Mouse (Mus musculus) liver, embryonic 14.5 days (tissue): ENCODE measurements around the gene Dsn1. TPM values are rescaled to one million over a fixed set of nuclear protein-coding genes. Genes with fewer than 3 reads are reported as not detected.

Experiments used
- ATAC-seq: fragments of 200-750 bp; cut with Nextera tagmentation; 2 replicates; pipeline ENCODE4 v1.8.0; 2017; ENCODE audit warnings: moderate number of reproducible peaks, mild to moderate bottlenecking, moderate library complexity; ENCODE audit not compliant: insufficient read depth
- DNase-seq, 3 experiments: peaks; one replicate each; pipeline ENCODE4 v3.0.0-alpha.2; 2012 to 2013; ENCODE audit warnings: low read depth in 3 of 3, low spot score in 3 of 3
- H3K27ac ChIP-seq: fragments of 300-500 bp; sonication (generic); 2 replicates; pipeline ENCODE4 v1.5.1; 2014; ENCODE audit warnings: moderate library complexity, mild to moderate bottlenecking, control low read depth, inconsistent platforms
- H3K27me3 ChIP-seq: fragments of 300-500 bp; sonication (generic); 2 replicates; pipeline ENCODE4 v1.6.1; 2014; ENCODE audit warnings: mild to moderate bottlenecking, low read length, moderate library complexity; ENCODE audit not compliant: control insufficient read depth, insufficient read depth
- H3K36me3 ChIP-seq: fragments of 300-500 bp; sonication (generic); replicated peaks from 2 replicates; pipeline ENCODE4 v1.6.1; 2014; ENCODE audit warnings: low read depth; ENCODE audit not compliant: control insufficient read depth, insufficient read depth
- H3K4me1 ChIP-seq, 2 experiments: fragments of 200-500 bp in 1 of 2; fragments of 300-500 bp in 1 of 2; sonication (generic) in 1 of 2; replicated peaks; 2 replicates each; pipeline ENCODE4 v1.6.1; 2012 to 2014; ENCODE audit warnings: antibody characterized with exemption in 1 of 2, inconsistent platforms in 1 of 2, low read length in 1 of 2; ENCODE audit not compliant: control insufficient read depth in 2 of 2, insufficient read depth in 2 of 2
- H3K4me2 ChIP-seq: fragments of 300-500 bp; sonication (generic); 2 replicates; pipeline ENCODE4 v1.6.1; 2014; ENCODE audit warnings: low read depth, mild to moderate bottlenecking, control low read depth, moderate library complexity
- H3K4me3 ChIP-seq, 2 experiments: fragments of 200-500 bp in 1 of 2; fragments of 300-500 bp in 1 of 2; sonication (generic) in 1 of 2; 2 replicates each; pipeline ENCODE4 v1.5.1; 2012 to 2014; ENCODE audit warnings: low read depth in 2 of 2, low read length in 2 of 2, mild to moderate bottlenecking in 2 of 2, control low read depth in 1 of 2, inconsistent platforms in 1 of 2, moderate library complexity in 1 of 2; ENCODE audit not compliant: insufficient read depth in 1 of 2
- H3K9ac ChIP-seq: fragments of 300-500 bp; sonication (generic); replicated peaks from 2 replicates; pipeline ENCODE4 v1.6.1; 2014; ENCODE audit warnings: mild to moderate bottlenecking, control low read depth, moderate library complexity
- H3K9me3 ChIP-seq: fragments of 300-500 bp; sonication (generic); 2 replicates; pipeline ENCODE4 v1.6.1; 2016; ENCODE audit warnings: low read length, mixed read lengths; ENCODE audit not compliant: control insufficient read depth
- CTCF ChIP-seq: IDR thresholded peaks from 2 replicates; pipeline ENCODE4 v1.5.1; 2016; ENCODE audit warnings: antibody characterized with exemption, low read depth, control low read depth
- EP300 ChIP-seq: IDR thresholded peaks from 2 replicates; pipeline ENCODE4 v1.6.1; 2016; ENCODE audit warnings: antibody characterized with exemption, low read depth
- WGBS: fragments of 180-500 bp; shearing (Covaris S2); extraction: QIAGEN DNeasy Blood & Tissue Kit; methylation state at CpG from one replicate; pipeline ENCODE4 v1.1.7; 2014; ENCODE audit not compliant: insufficient replicate concordance; 5-methylcytosine and 5-hydroxymethylcytosine counted together
- polyA plus RNA-seq, 2 experiments: library from polyadenylated mRNA; depleted of rRNA in 1 of 2; stranded (reverse) in 1 of 2; unstranded in 1 of 2; fragments of >200 nt; fragmentation: Nextera tagmentation in 1 of 2; extraction: Ambion mirVana in 1 of 2; gene quantifications; 2 replicates each; pipeline versions ENCODE4 v1.2.1 to v1.2.3; 2012 to 2014

Dsn1 gene
- polyA plus RNA-seq, 2 experiments, result 19.2 to 30.2 TPM

GRCm38 (mm10) chr2:157012341-157012740 lies 5.4 kb upstream of the Dsn1 start:
- Histone ChIP-seq H3K27ac (no peak overlapping the region), H3K9ac (no peak overlapping the region), H3K4me1 (peaks cover 14 to 22% of the 10 kb centered on the region in 2 experiments), H3K4me3 (no peak overlapping the region), H3K27me3 (no peaks in the 10 kb centered on the region), H3K4me2 (no peak overlapping the region), H3K9me3 (no peaks in the 10 kb centered on the region), H3K36me3 (no peaks in the 10 kb centered on the region)
- DNase-seq (no peak), ATAC-seq (no peak)
- TF ChIP-seq EP300 (no peak), CTCF (no peak)
- 41% methylated on average over 6 of the region's 6 CpGs for WGBS

DNA sequence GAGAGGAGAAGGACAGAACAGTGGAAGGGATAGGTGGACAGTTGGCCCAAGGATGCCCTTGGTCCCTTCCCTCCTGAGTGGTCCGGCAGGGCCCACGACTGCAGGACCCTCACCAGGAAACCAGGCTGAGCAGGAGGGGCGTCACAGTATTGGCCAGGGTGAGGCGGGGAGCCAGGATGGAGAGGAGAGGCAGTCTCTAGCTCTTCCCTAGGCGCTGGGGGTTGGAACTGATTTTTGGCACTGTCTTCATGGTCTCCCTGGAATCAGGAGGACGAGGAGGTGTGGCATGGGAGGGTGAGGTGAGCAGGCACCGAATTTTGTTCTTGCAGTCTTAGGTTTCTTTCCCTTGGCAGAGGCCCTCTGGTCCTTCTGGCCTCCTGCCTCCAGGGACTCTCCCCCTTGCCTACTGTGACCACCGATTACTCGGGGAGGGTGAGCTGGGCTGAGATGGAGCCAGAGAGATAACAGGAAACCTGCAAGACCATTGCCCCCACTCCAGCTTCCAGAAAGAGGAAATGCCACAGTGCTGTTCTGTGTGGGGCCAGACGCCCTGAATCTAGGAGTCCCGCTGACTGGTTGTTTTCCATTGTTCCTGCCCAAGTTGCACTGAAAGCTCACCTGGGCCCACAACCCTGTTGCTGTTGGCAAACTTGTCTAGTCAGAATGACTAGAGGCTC lies 3.8 kb upstream of the Dsn1 start:
- Histone ChIP-seq H3K4me3 (no peak overlapping the region), H3K36me3 (no peaks in the 10 kb centered on the region; the same call in 1 of the 2 replicates), H3K9me3 (no peaks in the 10 kb centered on the region), H3K9ac (no peak overlapping the region), H3K4me2 (no peak overlapping the region), H3K27ac (no peak overlapping the region), H3K4me1 (peaks cover 18 to 30% of the 10 kb centered on the region in 2 experiments), H3K27me3 (no peaks in the 10 kb centered on the region)
- no peak for TF ChIP-seq CTCF
- TF ChIP-seq EP300, result no peak
- DNase-seq (no peak), ATAC-seq (no peak)
- WGBS, result 19% methylated on average over 11 of the region's 11 CpGs

DNA sequence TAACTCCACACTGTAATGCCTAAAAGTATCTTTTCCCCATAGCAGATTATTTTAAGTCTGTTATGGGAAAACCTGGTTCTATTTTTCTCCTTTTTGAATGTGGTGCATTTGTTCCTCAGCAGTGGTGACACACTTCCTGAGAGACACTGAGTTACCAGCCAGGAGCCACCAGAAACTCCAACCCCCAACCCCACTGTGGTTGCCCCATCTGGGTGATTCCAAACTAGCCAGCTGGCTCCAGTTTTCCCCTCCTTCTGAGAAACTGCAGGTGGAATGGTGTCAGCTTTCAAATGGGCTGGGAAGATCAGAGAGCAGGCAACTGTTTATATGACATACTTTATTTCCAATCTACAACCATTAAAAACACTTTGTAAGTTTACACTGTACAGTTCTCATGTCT lies 3.2 kb upstream of the Dsn1 start:
- ATAC-seq (no peak), DNase-seq (no peak)
- TF ChIP-seq CTCF, result no peak
- no peak for TF ChIP-seq EP300
- Histone ChIP-seq H3K27ac (no peak overlapping the region), H3K4me3 (no peak overlapping the region), H3K9ac (no peak overlapping the region), H3K4me1 (peaks cover 18 to 30% of the 10 kb centered on the region in 2 experiments), H3K36me3 (peaks cover 3% of the 10 kb centered on the region), H3K27me3 (no peaks in the 10 kb centered on the region), H3K9me3 (no peaks in the 10 kb centered on the region), H3K4me2 (no peak overlapping the region)

- Histone ChIP-seq H3K27me3 (no peaks in the 10 kb centered on the region), H3K4me2 (no peak overlapping the region), H3K4me3 (no peak overlapping the region), H3K36me3 (peaks cover 18% of the 10 kb centered on the region), H3K9ac (no peak overlapping the region), H3K4me1 (peaks cover 18 to 32% of the 10 kb centered on the region in 2 experiments), H3K9me3 (no peaks in the 10 kb centered on the region), H3K27ac (no peak overlapping the region)
- no peak for ATAC-seq
- TF ChIP-seq EP300 (no peak), CTCF (no peak)
- DNase-seq, result no peak
Observed at GRCm38 (mm10) chr2:157008509-157008908, 1.6 kb upstream of the Dsn1 start.

DNA sequence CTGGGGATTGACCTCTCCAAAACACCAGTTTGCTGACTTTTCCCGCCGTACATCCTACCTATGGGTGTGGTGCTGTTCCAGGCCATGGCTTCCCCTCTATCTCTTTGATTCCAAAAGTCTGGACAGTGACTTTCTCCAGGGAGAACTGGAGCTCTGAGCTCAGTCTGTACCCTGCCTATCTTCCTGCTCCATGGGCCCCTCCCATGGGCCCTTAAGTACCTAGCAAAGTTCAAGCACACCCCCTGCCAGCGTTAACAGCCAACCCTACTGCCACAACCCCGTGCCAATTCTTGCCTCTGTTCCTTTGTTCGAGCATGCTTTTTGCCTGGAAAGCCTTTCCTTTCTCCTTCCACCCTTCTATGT lies 261 bp upstream of the Dsn1 start:
- Histone ChIP-seq H3K9ac (peak overlapping the region; percentile 91), H3K4me1 (peaks cover 18 to 32% of the 10 kb centered on the region in 2 experiments), H3K27me3 (no peaks in the 10 kb centered on the region), H3K27ac (peak overlapping the region; percentile 76), H3K4me3 (peak overlapping the region; percentile 80 to 89), H3K9me3 (no peaks in the 10 kb centered on the region), H3K4me2 (peak overlapping the region; percentile 92), H3K36me3 (peaks cover 26% of the 10 kb centered on the region)
- WGBS, result 28% methylated on average over 5 of the region's 5 CpGs
- no peak for DNase-seq
- TF ChIP-seq CTCF (0 out of 2 replicates have a peak, but pooled peaks have one; percentile 3), EP300 (no peak)
- no peak; the same call in 1 of the 2 replicates for ATAC-seq
